ENCODE assay signal across 22 mouse cellular contexts in the genomic region with DNA sequence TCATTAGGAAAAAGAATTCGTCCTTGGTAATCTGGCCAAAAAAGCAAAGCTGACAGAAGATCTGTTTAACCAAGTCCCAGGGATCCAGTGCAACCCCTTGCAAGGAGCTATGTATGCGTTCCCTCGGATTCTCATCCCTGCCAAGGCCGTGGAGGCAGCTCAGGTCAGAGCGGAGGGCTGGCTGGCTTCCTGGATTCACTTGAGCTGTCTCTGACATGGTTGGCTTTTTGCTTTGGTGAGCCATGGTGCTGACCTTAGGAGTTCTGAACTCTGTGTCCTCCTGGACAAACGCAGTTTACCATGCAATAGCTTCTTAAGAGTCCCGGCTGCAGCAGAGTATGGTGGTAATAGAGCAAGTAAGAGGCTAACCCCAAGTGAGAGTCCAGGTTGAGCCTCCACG. TPM values are rescaled to one million over a fixed set of nuclear protein-coding genes. Genes with fewer than 3 reads are reported as not detected.
DNase-seq lines count a peak whose midpoint lies in the region; ATAC-seq and TF ChIP-seq lines count a peak whose summit lies in the region.
"Had no signal": no experiment of that assay in that cellular context is flagged by ENCODE, and none has a peak within 500 bp of the region (broad histone marks: within the 10 kb centered on the region; RNA-seq: fewer than 3 reads in every experiment).

No protein-coding gene starts in this region.

- no peak overlapping the region for H3K9ac ChIP-seq in heart, adult 2 months (ENCODE audit: low read depth, low read length)
- H3K9ac ChIP-seq in forebrain, embryonic 14.5 days (ENCODE audit: low read length) = no peak overlapping the region
- H3K9ac ChIP-seq: forebrain, embryonic 13.5 days; hindbrain, embryonic 13.5 days; midbrain, embryonic 15.5 days had no signal

- no peaks in the 10 kb centered on the region for H3K79me2 ChIP-seq in heart, adult 2 months (replicated peaks; ENCODE audit: control insufficient read depth, insufficient read depth, low read length)

- TF ChIP-seq EP300 in heart, adult 2 months (IDR thresholded peaks at IDR 0.05; ENCODE audit: insufficient read depth, low read depth, low read length) = peak; percentile 76; the same call in 1 of the 2 replicates

- H3K36me3 ChIP-seq in heart, adult 2 months (ENCODE audit: control insufficient read depth, insufficient read depth, low read length) = no peaks in the 10 kb centered on the region
- peaks cover 28% of the 10 kb centered on the region for H3K36me3 ChIP-seq in heart, embryonic 10.5 days
- H3K36me3 ChIP-seq in forebrain, embryonic 14.5 days (ENCODE audit: control insufficient read depth, insufficient read depth, low read length) = peaks cover 85% of the 10 kb centered on the region

- intact Hi-C loops in heart, adult 2 months (cut with DNase I) = loop anchor here (2.0 to 5.0 kb wide), 2 partner anchors 21 to 139 kb away; no protein-coding TSS in a partner anchor

- no peak for ATAC-seq in megakaryocyte-erythroid progenitor cell, adult 5-6 weeks (replicated peaks; ENCODE audit: low FRiP score, low TSS enrichment, poor library complexity, severe bottlenecking)
- ATAC-seq in forebrain, embryonic 14.5 days = no peak
- ATAC-seq: activated CD4-positive, CD25-positive, alpha-beta regulatory T cell, adult 4 months; forebrain, embryonic 13.5 days; midbrain, embryonic 15.5 days; Patski had no signal

- H3K9me3 ChIP-seq in heart, embryonic 10.5 days = no peaks in the 10 kb centered on the region
- no peaks in the 10 kb centered on the region for H3K9me3 ChIP-seq in forebrain, embryonic 14.5 days (replicated peaks; ENCODE audit: control insufficient read depth, low read length)
- H3K9me3 ChIP-seq: forebrain, embryonic 13.5 days; hindbrain, embryonic 13.5 days; megakaryocyte, embryonic 14.5 days; midbrain, embryonic 15.5 days had no signal

- peak overlapping the region; percentile 80 for H3K27ac ChIP-seq in heart, adult 2 months
- H3K27ac ChIP-seq in heart, embryonic 10.5 days = no peak overlapping the region
- H3K27ac ChIP-seq in forebrain, embryonic 14.5 days (ENCODE audit: low read depth, low read length) = no peak overlapping the region
- H3K27ac ChIP-seq: forebrain, embryonic 13.5 days; hindbrain, embryonic 13.5 days; midbrain, embryonic 15.5 days had no signal

- WGBS in heart, adult 2 months = 70% methylated on average over 8 of the region's 8 CpGs
- WGBS in heart, embryonic 10.5 days = 89% methylated on average over 8 of the region's 8 CpGs
- WGBS in forebrain, embryonic 14.5 days = 95% methylated on average over 8 of the region's 8 CpGs

- H3K4me3 ChIP-seq in heart, adult 2 months = no peak overlapping the region
- H3K4me3 ChIP-seq in heart, embryonic 10.5 days = no peak overlapping the region
- no peak overlapping the region for H3K4me3 ChIP-seq in forebrain, embryonic 14.5 days (ENCODE audit: low read depth, low read length)
- H3K4me3 ChIP-seq: forebrain, embryonic 13.5 days; hindbrain, embryonic 13.5 days; megakaryocyte, embryonic 14.5 days; midbrain, embryonic 15.5 days; myocyte had no signal

- TF ChIP-seq CTCF in heart, adult 2 months (IDR thresholded peaks at IDR 0.05) = no peak

- DNase-seq in adrenal gland, adult (ENCODE audit: inconsistent age in 2 of 2, low spot score in 1 of 2) = peak; percentile 75 to 77
- no peak for DNase-seq in adrenal gland, postnatal 4 days (ENCODE audit: low spot score in 2 of 2)
- DNase-seq in heart, adult 2 months = peak; percentile 63 to 79
- DNase-seq in heart, embryonic 10.5 days (ENCODE audit: low spot score) = no peak
- peak; percentile 85 for DNase-seq in gastrocnemius, postnatal 25 days
- DNase-seq in heart, postnatal 4 days = peak; percentile 50
- DNase-seq in forebrain, embryonic 14.5 days (ENCODE audit: low spot score) = no peak
- DNase-seq: cerebellum, adult 18-20 months; kidney, adult 9 months; kidney, postnatal 36 days; left cerebral cortex, postnatal 4 days; liver; lung, adult 18-20 months; spleen, adult 18-20 months had no signal

- H3K27me3 ChIP-seq in heart, adult 2 months (ENCODE audit: control insufficient read depth, insufficient read depth, low read length) = no peaks in the 10 kb centered on the region
- H3K27me3 ChIP-seq in heart, embryonic 10.5 days (ENCODE audit: insufficient read depth, poor library complexity, severe bottlenecking) = no peaks in the 10 kb centered on the region
- H3K27me3 ChIP-seq in forebrain, embryonic 14.5 days (replicated peaks; ENCODE audit: control insufficient read depth, insufficient read depth, low read length) = no peaks in the 10 kb centered on the region
- H3K27me3 ChIP-seq: forebrain, embryonic 13.5 days; hindbrain, embryonic 13.5 days; megakaryocyte, embryonic 14.5 days; midbrain, embryonic 15.5 days; Patski had no signal

- H3K4me2 ChIP-seq in forebrain, embryonic 14.5 days (ENCODE audit: low read length) = no peak overlapping the region
- H3K4me2 ChIP-seq: forebrain, embryonic 13.5 days; hindbrain, embryonic 13.5 days; midbrain, embryonic 15.5 days had no signal

- 0 out of 2 replicates have a peak, but pooled peaks have one; percentile 22 for TF ChIP-seq POLR2A in heart, adult 2 months (IDR thresholded peaks at IDR 0.05; ENCODE audit: insufficient read depth, low read depth, low read length)

- H3K4me1 ChIP-seq in heart, adult 2 months (ENCODE audit: control insufficient read depth, insufficient read depth, low read length) = peaks cover 4% of the 10 kb centered on the region; the same call in 1 of the 2 replicates
- H3K4me1 ChIP-seq in heart, embryonic 10.5 days = no peaks in the 10 kb centered on the region
- H3K4me1 ChIP-seq in forebrain, embryonic 14.5 days (ENCODE audit: control insufficient read depth, insufficient read depth, low read length) = no peaks in the 10 kb centered on the region
- H3K4me1 ChIP-seq: forebrain, embryonic 13.5 days; hindbrain, embryonic 13.5 days; midbrain, embryonic 15.5 days had no signal

RNA-seq across cellular contexts. Expression of gene Gpt2, which starts 29.0 kb away (rescaled TPM):
- 10 to 100 TPM; 53.9 to 63.7 TPM for total RNA-seq in adrenal gland, postnatal 4 days (2021)
- total RNA-seq in heart, adult 2 months (2021) = 10 to 100 TPM; 32.4 to 35.2 TPM
- polyA plus RNA-seq in heart, adult 2 months (2012; rRNA removed) = 19.7 and 30.0 TPM in 2 replicates
- 13.9 and 25.2 TPM in 2 replicates for polyA plus RNA-seq in heart, embryonic 10.5 days (2016; fragmentation: Nextera tagmentation; extraction: Ambion mirVana)
- 100 to 1,000 TPM; 153 to 217 TPM for total RNA-seq in gastrocnemius, postnatal 25 days (2021)
- total RNA-seq in heart, postnatal 4 days (2021) = 1 to 10 TPM; 8.5 to 9.2 TPM
- 0.17 and 1.1 TPM in 2 replicates for total RNA-seq in megakaryocyte-erythroid progenitor cell, adult 5-6 weeks (2014; fragmentation: Nextera tagmentation)
- total RNA-seq in megakaryocyte-erythroid progenitor cell, adult 5-6 weeks (2017) = 1.1 and 2.0 TPM in 2 replicates
- 29.1 and 37.3 TPM in 2 replicates for polyA plus RNA-seq in forebrain, embryonic 14.5 days (2014; fragmentation: Nextera tagmentation; extraction: Ambion mirVana)

RNA-seq across cellular contexts. Expression of gene Dnaja2, which starts 33.8 kb away (rescaled TPM):
- 100 to 1,000 TPM; 140 to 159 TPM for total RNA-seq in adrenal gland, postnatal 4 days (2021)
- 100 to 1,000 TPM; 250 to 278 TPM for total RNA-seq in heart, adult 2 months (2021)
- polyA plus RNA-seq in heart, adult 2 months (2012; rRNA removed) = 30.2 and 51.2 TPM in 2 replicates
- 168 and 177 TPM in 2 replicates for polyA plus RNA-seq in heart, embryonic 10.5 days (2016; fragmentation: Nextera tagmentation; extraction: Ambion mirVana)
- total RNA-seq in gastrocnemius, postnatal 25 days (2021) = 100 to 1,000 TPM; 170 to 181 TPM
- total RNA-seq in heart, postnatal 4 days (2021) = 100 to 1,000 TPM; 184 to 192 TPM
- 100 and 115 TPM in 2 replicates for total RNA-seq in megakaryocyte-erythroid progenitor cell, adult 5-6 weeks (2014; fragmentation: Nextera tagmentation)
- total RNA-seq in megakaryocyte-erythroid progenitor cell, adult 5-6 weeks (2017) = 139 and 165 TPM in 2 replicates
- polyA plus RNA-seq in forebrain, embryonic 14.5 days (2014; fragmentation: Nextera tagmentation; extraction: Ambion mirVana) = 177 and 193 TPM in 2 replicates

Comparison
In these comparisons a context has a peak if more than half of its experiments do, and no peak if none do; other contexts are left out.
1. DNase-seq: peak in adrenal gland, adult (2 of 2), heart, adult 2 months (2 of 2), gastrocnemius, postnatal 25 days (single experiment) and heart, postnatal 4 days (single experiment); none in adrenal gland, postnatal 4 days (0 of 2), heart, embryonic 10.5 days (single experiment) and forebrain, embryonic 14.5 days (single experiment).